Mouse (Mus musculus): ENCODE measurements at regions not wholly inside any gene's neighbourhood (a gene's known extent, or its start where the extent isn't known, plus 50 kb on each side); places are given as distances from the start of the nearest gene placed in this dataset.

- H3K4me3 ChIP-seq (ENCODE audit: low read depth, low read length), result no peak overlapping the region
- DNase-seq (ENCODE audit: low spot score), result no peak
- no peaks in the 10 kb centered on the region for H3K36me3 ChIP-seq (replicated peaks)
- no peak for ATAC-seq (ENCODE audit: extremely low read depth, insufficient number of reproducible peaks, low FRiP score, poor library complexity, severe bottlenecking)
- H3K4me1 ChIP-seq (ENCODE audit: insufficient read depth, low read depth, low read length), result no peaks in the 10 kb centered on the region
- no peaks in the 10 kb centered on the region for H3K9me3 ChIP-seq (replicated peaks)
- no peaks in the 10 kb centered on the region for H3K27me3 ChIP-seq (ENCODE audit: insufficient read depth, low read length)
- TF ChIP-seq GATA1 (IDR thresholded peaks at IDR 0.05; ENCODE audit: borderline replicate concordance, low read length) (no peak), CTCF (IDR thresholded peaks at IDR 0.05; ENCODE audit: low read depth, low read length) (no peak), POLR2AphosphoS5 (IDR thresholded peaks at IDR 0.05; ENCODE audit: insufficient replicate concordance, low read depth, low read length) (no peak), TAL1 (conservative IDR thresholded peaks at IDR 0.05; ENCODE audit: low read depth, low read length) (no peak), GATA2 (IDR thresholded peaks at IDR 0.05; ENCODE audit: borderline replicate concordance, low read depth, low read length) (no peak)
Observed at GRCm38 (mm10) chr2:48622316-48622715, 191.6 kb upstream of the Acvr2a start.

DNA sequence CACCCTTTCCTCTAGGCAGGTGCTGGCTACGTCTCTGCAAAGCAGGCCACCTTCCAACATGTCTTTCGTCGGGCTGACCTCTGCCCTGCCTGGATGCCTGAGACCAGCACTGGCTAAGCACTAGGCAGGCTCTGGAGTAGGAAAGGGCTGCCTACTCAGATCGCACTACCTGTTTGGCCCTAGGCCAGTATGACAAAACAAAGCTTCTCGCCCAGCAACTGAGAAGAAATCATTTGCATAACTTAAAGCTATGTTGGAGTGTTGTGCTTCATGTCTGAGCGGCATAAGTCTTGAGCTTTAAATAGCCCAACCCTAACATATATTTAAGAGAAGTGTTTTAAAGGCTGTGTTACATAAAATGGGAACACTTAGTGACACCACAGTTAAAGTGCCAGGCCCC is 189.9 kb upstream of the Acvr2a start:
- Histone ChIP-seq H3K9me3 (replicated peaks) (no peaks in the 10 kb centered on the region), H3K4me1 (ENCODE audit: insufficient read depth, low read depth, low read length) (no peaks in the 10 kb centered on the region), H3K27me3 (ENCODE audit: insufficient read depth, low read length) (no peaks in the 10 kb centered on the region), H3K4me3 (ENCODE audit: low read depth, low read length) (no peak overlapping the region), H3K36me3 (replicated peaks) (no peaks in the 10 kb centered on the region)
- TF ChIP-seq GATA2 (IDR thresholded peaks at IDR 0.05; ENCODE audit: borderline replicate concordance, low read depth, low read length) (no peak), GATA1 (IDR thresholded peaks at IDR 0.05; ENCODE audit: borderline replicate concordance, low read length) (no peak), TAL1 (conservative IDR thresholded peaks at IDR 0.05; ENCODE audit: low read depth, low read length) (no peak), CTCF (IDR thresholded peaks at IDR 0.05; ENCODE audit: low read depth, low read length) (no peak), POLR2AphosphoS5 (IDR thresholded peaks at IDR 0.05; ENCODE audit: insufficient replicate concordance, low read depth, low read length) (no peak)
- no peak for DNase-seq (ENCODE audit: low spot score)
- no peak for ATAC-seq (ENCODE audit: extremely low read depth, insufficient number of reproducible peaks, low FRiP score, poor library complexity, severe bottlenecking)

DNA sequence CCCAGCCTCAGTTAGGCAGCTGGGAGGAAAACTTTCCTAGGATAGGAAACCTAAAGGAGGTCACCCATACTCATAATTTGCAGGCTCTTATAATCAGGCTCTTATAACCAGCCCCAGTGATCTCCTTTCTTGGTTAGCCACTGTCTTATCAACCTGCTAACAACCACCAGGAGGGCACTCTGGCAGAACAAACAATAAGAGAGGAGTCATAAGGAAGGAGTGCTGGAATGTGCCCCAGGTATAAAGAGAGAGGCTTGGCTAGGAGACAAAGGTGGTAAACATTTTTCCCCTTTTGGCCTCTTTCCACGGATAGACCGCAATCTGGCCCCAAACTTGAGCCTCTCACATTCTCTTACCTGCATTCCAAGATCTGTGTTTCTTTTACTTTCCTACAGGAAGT is 189.4 kb upstream of the Acvr2a start:
- Histone ChIP-seq H3K4me1 (ENCODE audit: insufficient read depth, low read depth, low read length) (no peaks in the 10 kb centered on the region), H3K36me3 (replicated peaks) (no peaks in the 10 kb centered on the region), H3K4me3 (ENCODE audit: low read depth, low read length) (no peak overlapping the region), H3K27me3 (ENCODE audit: insufficient read depth, low read length) (no peaks in the 10 kb centered on the region), H3K9me3 (replicated peaks) (no peaks in the 10 kb centered on the region)
- no peak for TF ChIP-seq POLR2AphosphoS5 (IDR thresholded peaks at IDR 0.05; ENCODE audit: insufficient replicate concordance, low read depth, low read length)
- no peak for TF ChIP-seq GATA2 (IDR thresholded peaks at IDR 0.05; ENCODE audit: borderline replicate concordance, low read depth, low read length)
- TF ChIP-seq CTCF (IDR thresholded peaks at IDR 0.05; ENCODE audit: low read depth, low read length), result no peak
- no peak for TF ChIP-seq GATA1 (IDR thresholded peaks at IDR 0.05; ENCODE audit: borderline replicate concordance, low read length)
- no peak for TF ChIP-seq TAL1 (conservative IDR thresholded peaks at IDR 0.05; ENCODE audit: low read depth, low read length)
- DNase-seq (ENCODE audit: low spot score) (no peak), ATAC-seq (ENCODE audit: extremely low read depth, insufficient number of reproducible peaks, low FRiP score, poor library complexity, severe bottlenecking) (no peak)

DNA sequence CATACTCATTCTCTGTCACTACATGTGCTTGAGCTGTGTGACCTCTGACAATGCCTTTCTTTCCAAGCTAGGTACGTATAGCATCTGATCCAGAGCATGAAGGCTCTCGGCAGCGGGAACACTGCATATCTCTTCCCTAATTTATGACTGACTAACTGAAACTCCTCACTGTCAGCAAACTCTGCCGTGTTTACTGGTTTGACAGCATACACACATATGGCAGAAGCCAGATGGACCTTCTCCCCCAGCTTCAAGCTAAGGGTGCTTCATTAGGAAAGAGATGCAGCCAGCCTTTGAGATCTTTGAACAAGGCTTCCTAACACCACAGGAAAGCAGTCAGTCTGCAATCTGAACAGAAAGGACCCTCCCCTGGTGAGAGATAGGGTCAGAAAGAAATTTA is 186.9 kb upstream of the Acvr2a start:
- Histone ChIP-seq H3K4me3 (ENCODE audit: low read depth, low read length) (no peak overlapping the region), H3K27me3 (ENCODE audit: insufficient read depth, low read length) (no peaks in the 10 kb centered on the region), H3K36me3 (replicated peaks) (no peaks in the 10 kb centered on the region), H3K9me3 (replicated peaks) (no peaks in the 10 kb centered on the region), H3K4me1 (ENCODE audit: insufficient read depth, low read depth, low read length) (no peaks in the 10 kb centered on the region)
- no peak for ATAC-seq (ENCODE audit: extremely low read depth, insufficient number of reproducible peaks, low FRiP score, poor library complexity, severe bottlenecking)
- TF ChIP-seq GATA2 (IDR thresholded peaks at IDR 0.05; ENCODE audit: borderline replicate concordance, low read depth, low read length), result no peak
- TF ChIP-seq POLR2AphosphoS5 (IDR thresholded peaks at IDR 0.05; ENCODE audit: insufficient replicate concordance, low read depth, low read length), result no peak
- no peak for TF ChIP-seq GATA1 (IDR thresholded peaks at IDR 0.05; ENCODE audit: borderline replicate concordance, low read length)
- TF ChIP-seq CTCF (IDR thresholded peaks at IDR 0.05; ENCODE audit: low read depth, low read length), result no peak
- TF ChIP-seq TAL1 (conservative IDR thresholded peaks at IDR 0.05; ENCODE audit: low read depth, low read length), result no peak
- DNase-seq (ENCODE audit: low spot score), result no peak

DNA sequence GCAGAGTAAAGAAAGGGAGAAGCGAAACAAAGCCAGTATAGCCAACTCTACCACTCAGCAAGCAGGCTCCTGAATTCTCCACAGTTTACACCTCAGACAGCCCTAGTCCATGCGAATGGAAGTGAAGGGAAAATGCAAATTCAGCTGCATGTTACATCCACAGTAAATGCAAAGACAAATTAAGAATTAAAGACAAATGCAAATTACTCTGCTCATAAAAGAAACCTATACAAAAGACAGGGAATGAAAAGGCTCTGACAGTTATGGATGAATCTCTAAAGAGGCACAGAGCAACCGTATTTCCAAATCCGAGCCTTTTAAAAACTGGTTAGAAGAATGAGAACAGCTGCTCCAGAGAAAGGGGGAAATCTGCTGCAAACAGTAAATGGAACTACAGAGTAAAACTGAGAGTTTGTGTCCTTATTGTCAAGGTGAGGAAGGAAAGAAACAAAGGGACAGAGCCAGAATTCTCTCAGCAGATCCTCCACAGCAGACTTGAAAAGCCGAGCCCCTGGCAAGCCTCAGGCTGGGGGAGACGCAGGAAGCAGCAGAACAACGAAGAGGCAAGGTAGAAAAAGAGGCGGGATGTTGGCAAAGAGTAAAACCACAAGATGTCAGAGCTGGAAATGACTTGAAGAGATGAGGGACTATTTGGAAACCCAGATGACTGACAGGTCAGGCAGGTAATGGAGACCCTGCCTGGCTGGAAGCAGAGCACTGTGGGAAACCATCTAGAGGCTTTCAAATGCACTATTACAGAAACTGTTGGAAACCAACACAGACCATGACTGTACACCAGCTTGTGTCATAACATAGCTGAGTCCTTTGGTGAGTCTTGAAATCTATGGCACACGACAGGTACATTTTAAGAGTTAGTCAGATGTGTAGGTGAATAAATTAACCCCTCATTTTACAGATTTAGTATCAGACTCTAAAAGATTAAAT is 184.5 kb upstream of the Acvr2a start:
- no peaks in the 10 kb centered on the region for H3K9me3 ChIP-seq (replicated peaks)

DNA sequence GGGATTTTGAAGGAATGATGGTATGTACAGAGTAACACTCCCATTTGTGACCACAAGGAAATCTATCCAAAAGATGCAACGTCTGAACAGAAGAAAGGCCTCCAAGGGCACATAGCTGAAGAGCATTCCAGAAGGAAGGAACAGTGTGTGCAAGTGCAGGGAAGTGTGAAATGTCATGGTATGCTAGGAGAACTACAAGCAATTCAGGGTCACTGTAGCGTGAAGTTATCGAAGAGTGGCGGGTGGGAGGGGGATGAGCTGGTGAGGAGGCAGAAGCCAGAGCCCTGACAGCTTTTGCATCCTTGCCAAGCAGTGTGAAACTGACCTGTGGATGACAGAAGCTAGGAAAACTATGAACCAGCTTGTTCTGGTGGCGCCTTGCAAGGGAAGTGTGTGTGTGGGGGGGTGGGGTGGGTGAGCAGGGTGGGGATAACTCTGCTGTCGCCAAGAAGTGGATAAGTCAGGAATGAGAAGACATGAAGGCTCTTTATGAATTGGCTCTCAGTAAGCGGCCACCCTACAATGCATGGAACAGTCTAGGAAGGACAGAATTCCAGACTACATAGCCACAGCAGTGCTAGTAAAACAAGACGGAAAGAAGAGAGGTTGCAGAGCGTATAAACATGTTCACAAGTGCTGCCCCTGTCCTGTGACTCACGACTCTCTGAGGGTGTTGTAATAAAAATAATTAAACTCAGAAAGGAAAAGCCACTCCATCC is 179.3 kb upstream of the Acvr2a start:
- Histone ChIP-seq H3K27me3 (ENCODE audit: insufficient read depth, low read length) (no peaks in the 10 kb centered on the region), H3K4me1 (ENCODE audit: insufficient read depth, low read depth, low read length) (no peaks in the 10 kb centered on the region), H3K4me3 (ENCODE audit: low read depth, low read length) (no peak overlapping the region), H3K9me3 (replicated peaks) (no peaks in the 10 kb centered on the region), H3K36me3 (replicated peaks) (no peaks in the 10 kb centered on the region)
- TF ChIP-seq POLR2AphosphoS5 (IDR thresholded peaks at IDR 0.05; ENCODE audit: insufficient replicate concordance, low read depth, low read length) (no peak), CTCF (IDR thresholded peaks at IDR 0.05; ENCODE audit: low read depth, low read length) (no peak), GATA1 (IDR thresholded peaks at IDR 0.05; ENCODE audit: borderline replicate concordance, low read length) (no peak), GATA2 (IDR thresholded peaks at IDR 0.05; ENCODE audit: borderline replicate concordance, low read depth, low read length) (no peak), TAL1 (conservative IDR thresholded peaks at IDR 0.05; ENCODE audit: low read depth, low read length) (no peak)
- ATAC-seq (ENCODE audit: extremely low read depth, insufficient number of reproducible peaks, low FRiP score, poor library complexity, severe bottlenecking) (no peak), DNase-seq (ENCODE audit: low spot score) (no peak)

More for the DNA sequence above, 184.5 kb upstream of the Acvr2a start:
- no peak for TF ChIP-seq GATA2 (IDR thresholded peaks at IDR 0.05; ENCODE audit: borderline replicate concordance, low read depth, low read length)
- TF ChIP-seq CTCF (IDR thresholded peaks at IDR 0.05; ENCODE audit: low read depth, low read length), result no peak
- no peak for TF ChIP-seq GATA1 (IDR thresholded peaks at IDR 0.05; ENCODE audit: borderline replicate concordance, low read length)
- no peak for TF ChIP-seq TAL1 (conservative IDR thresholded peaks at IDR 0.05; ENCODE audit: low read depth, low read length)
- TF ChIP-seq POLR2AphosphoS5 (IDR thresholded peaks at IDR 0.05; ENCODE audit: insufficient replicate concordance, low read depth, low read length), result no peak
- Histone ChIP-seq H3K36me3 (replicated peaks) (no peaks in the 10 kb centered on the region), H3K4me1 (ENCODE audit: insufficient read depth, low read depth, low read length) (no peaks in the 10 kb centered on the region), H3K27me3 (ENCODE audit: insufficient read depth, low read length) (no peaks in the 10 kb centered on the region), H3K4me3 (ENCODE audit: low read depth, low read length) (no peak overlapping the region)
- ATAC-seq (ENCODE audit: extremely low read depth, insufficient number of reproducible peaks, low FRiP score, poor library complexity, severe bottlenecking) (no peak), DNase-seq (ENCODE audit: low spot score) (no peak)
